Mouse (Mus musculus) testis, adult 10 weeks (tissue): ENCODE results near the gene Gnaz. TPM values are rescaled to one million over a fixed set of nuclear protein-coding genes. Genes with fewer than 3 reads are reported as not detected.

Experiments
- polyA plus RNA-seq: library from polyadenylated mRNA; stranded (reverse); fragments of 350-450 nt; fragmentation: Illumina TruSeq; extraction: RNeasy Lipid Tissue Mini Kit (QIAGEN cat#74804); gene quantifications from one replicate; pipeline ENCODE4 v1.2.3, GENCODE M21; 2014; ENCODE audit warnings: low read depth, low replicate concordance

Gnaz gene
- 0.63 TPM for polyA plus RNA-seq

GRCm38 (mm10) chr10:74966850-74967451 lies at the start of gene Gnaz:
TSS of gene Gnaz (plus strand) at chr10:74967177.

GRCm38 (mm10) chr10:75032395-75032794 lies 65.4 kb downstream of the Gnaz start, which contains the start of gene Rsph14:
TSS of gene Rsph14 (minus strand) at chr10:75032586.

GRCm38 (mm10) chr10:75036883-75037379 lies 70.0 kb downstream of the Gnaz start, which contains the start of gene Rab36:
TSS of gene Rab36 (plus strand) at chr10:75037058.

GRCm38 (mm10) chr10:75060217-75060842 lies 93.4 kb downstream of the Gnaz start, which contains the start of gene Bcr:
TSS of gene Bcr (plus strand) at chr10:75060592.

Other genes starting within 250 kb of the Gnaz start
- 8.4 TPM for gene Rsph14, start 65.4 kb downstream of the Gnaz start, polyA plus RNA-seq
- 4.6 TPM for gene Rab36, start 69.9 kb downstream of the Gnaz start, polyA plus RNA-seq
- 13.4 TPM for gene Bcr, start 93.4 kb downstream of the Gnaz start, polyA plus RNA-seq
- gene Specc1l, start 244.9 kb downstream of the Gnaz start, polyA plus RNA-seq = 15.3 TPM